Mouse (Mus musculus): ENCODE measurements around the gene Chd5. TPM values are rescaled to one million over a fixed set of nuclear protein-coding genes. Genes with fewer than 3 reads are reported as not detected.
A peak's percentile ranks its signal among the peaks of the same experiment; 100 is the strongest.

The Chd5 gene
- polyA plus RNA-seq, 1 experiment from 2014 or later = 0.07 TPM

- Histone ChIP-seq H3K36me3 (ENCODE audit: control insufficient read depth, insufficient read depth, low read length) (no peaks in the 10 kb centered on the region), H3K9ac (ENCODE audit: low read depth, low read length) (no peak overlapping the region), H3K4me1 (ENCODE audit: control insufficient read depth, insufficient read depth, low read length) (no peaks in the 10 kb centered on the region), H3K27ac (ENCODE audit: low read depth, low read length) (no peak overlapping the region), H3K4me2 (no peak overlapping the region), H3K27me3 (ENCODE audit: control insufficient read depth, insufficient read depth, low read length) (0 out of 2 replicates have a peak, but pooled peaks cover 3% of the 10 kb centered on the region), H3K9me3 (replicated peaks; ENCODE audit: control insufficient read depth, low read length) (no peaks in the 10 kb centered on the region), H3K4me3 (ENCODE audit: low read depth, low read length) (no peak overlapping the region)
- 34% methylated on average over 4 of the region's 4 CpGs for WGBS (ENCODE audit: insufficient replicate concordance)
- no peak for ATAC-seq (replicated peaks; ENCODE audit: insufficient number of reproducible peaks, low FRiP score, low TSS enrichment)
Observed at GRCm38 (mm10) chr4:152424341-152424740, 85.9 kb downstream of the Chd5 start.

- H3K9ac ChIP-seq (ENCODE audit: low read depth, low read length) = no peak overlapping the region
- H3K36me3 ChIP-seq (ENCODE audit: control insufficient read depth, insufficient read depth, low read length) = no peaks in the 10 kb centered on the region
- no peak overlapping the region for H3K27ac ChIP-seq (ENCODE audit: low read depth, low read length)
- H3K4me2 ChIP-seq = no peak overlapping the region
- ATAC-seq (replicated peaks; ENCODE audit: insufficient number of reproducible peaks, low FRiP score, low TSS enrichment) = no peak
- H3K9me3 ChIP-seq (replicated peaks; ENCODE audit: control insufficient read depth, low read length) = no peaks in the 10 kb centered on the region
- H3K4me3 ChIP-seq (ENCODE audit: low read depth, low read length) = no peak overlapping the region
- H3K4me1 ChIP-seq (ENCODE audit: control insufficient read depth, insufficient read depth, low read length) = no peaks in the 10 kb centered on the region
- WGBS (ENCODE audit: insufficient replicate concordance) = 56% methylated on average over 5 of the region's 5 CpGs
- H3K27me3 ChIP-seq (ENCODE audit: control insufficient read depth, insufficient read depth, low read length) = no peaks in the 10 kb centered on the region
Observed at GRCm38 (mm10) chr4:152424922-152425321, 86.5 kb downstream of the Chd5 start.

GRCm38 (mm10) chr4:152428259-152428658, 89.8 kb downstream of the Chd5 start:
- Histone ChIP-seq H3K27ac (ENCODE audit: low read depth, low read length) (no peak overlapping the region), H3K4me2 (no peak overlapping the region), H3K9me3 (replicated peaks; ENCODE audit: control insufficient read depth, low read length) (no peaks in the 10 kb centered on the region), H3K4me3 (ENCODE audit: low read depth, low read length) (no peak overlapping the region), H3K4me1 (ENCODE audit: control insufficient read depth, insufficient read depth, low read length) (no peaks in the 10 kb centered on the region), H3K36me3 (ENCODE audit: control insufficient read depth, insufficient read depth, low read length) (no peaks in the 10 kb centered on the region), H3K27me3 (ENCODE audit: control insufficient read depth, insufficient read depth, low read length) (no peaks in the 10 kb centered on the region; the same call in 1 of the 2 replicates), H3K9ac (ENCODE audit: low read depth, low read length) (no peak overlapping the region)
- no peak for ATAC-seq (replicated peaks; ENCODE audit: insufficient number of reproducible peaks, low FRiP score, low TSS enrichment)
- 49% methylated on average over 8 of the region's 8 CpGs for WGBS (ENCODE audit: insufficient replicate concordance)

GRCm38 (mm10) chr4:152432308-152432707, 93.9 kb downstream of the Chd5 start:
- Histone ChIP-seq H3K4me2 (no peak overlapping the region), H3K27ac (ENCODE audit: low read depth, low read length) (no peak overlapping the region), H3K4me3 (ENCODE audit: low read depth, low read length) (no peak overlapping the region), H3K9ac (ENCODE audit: low read depth, low read length) (no peak overlapping the region), H3K36me3 (ENCODE audit: control insufficient read depth, insufficient read depth, low read length) (no peaks in the 10 kb centered on the region), H3K9me3 (replicated peaks; ENCODE audit: control insufficient read depth, low read length) (no peaks in the 10 kb centered on the region), H3K27me3 (ENCODE audit: control insufficient read depth, insufficient read depth, low read length) (peaks cover 7% of the 10 kb centered on the region; the same call in 1 of the 2 replicates), H3K4me1 (ENCODE audit: control insufficient read depth, insufficient read depth, low read length) (no peaks in the 10 kb centered on the region)
- 48% methylated on average over 5 of the region's 5 CpGs for WGBS (ENCODE audit: insufficient replicate concordance)
- no peak for ATAC-seq (replicated peaks; ENCODE audit: insufficient number of reproducible peaks, low FRiP score, low TSS enrichment)

- Histone ChIP-seq H3K4me1 (ENCODE audit: control insufficient read depth, insufficient read depth, low read length) (no peaks in the 10 kb centered on the region), H3K4me3 (ENCODE audit: low read depth, low read length) (no peak overlapping the region), H3K36me3 (ENCODE audit: control insufficient read depth, insufficient read depth, low read length) (no peaks in the 10 kb centered on the region), H3K27ac (ENCODE audit: low read depth, low read length) (no peak overlapping the region), H3K27me3 (ENCODE audit: control insufficient read depth, insufficient read depth, low read length) (peaks cover 7% of the 10 kb centered on the region), H3K4me2 (peak overlapping the region; percentile 48), H3K9ac (ENCODE audit: low read depth, low read length) (no peak overlapping the region), H3K9me3 (replicated peaks; ENCODE audit: control insufficient read depth, low read length) (no peaks in the 10 kb centered on the region)
- 0 out of 2 replicates have a peak, but pooled peaks have one; percentile 47 for ATAC-seq (replicated peaks; ENCODE audit: insufficient number of reproducible peaks, low FRiP score, low TSS enrichment)
- 5% methylated on average over 9 of the region's 9 CpGs for WGBS (ENCODE audit: insufficient replicate concordance)
Observed at GRCm38 (mm10) chr4:152434836-152435235, 96.4 kb downstream of the Chd5 start.

GRCm38 (mm10) chr4:152435255-152435654, 96.8 kb downstream of the Chd5 start:
- 12% methylated on average over 10 of the region's 10 CpGs for WGBS (ENCODE audit: insufficient replicate concordance)

More at GRCm38 (mm10) chr4:152435255-152435654, 96.8 kb downstream of the Chd5 start:
- H3K4me3 ChIP-seq (ENCODE audit: low read depth, low read length) = no peak overlapping the region
- H3K27me3 ChIP-seq (ENCODE audit: control insufficient read depth, insufficient read depth, low read length) = peaks cover 7% of the 10 kb centered on the region
- H3K27ac ChIP-seq (ENCODE audit: low read depth, low read length) = no peak overlapping the region
- ATAC-seq (replicated peaks; ENCODE audit: insufficient number of reproducible peaks, low FRiP score, low TSS enrichment) = no peak
- H3K4me2 ChIP-seq = peak overlapping the region; percentile 48
- no peak overlapping the region for H3K9ac ChIP-seq (ENCODE audit: low read depth, low read length)
- H3K36me3 ChIP-seq (ENCODE audit: control insufficient read depth, insufficient read depth, low read length) = no peaks in the 10 kb centered on the region
- H3K4me1 ChIP-seq (ENCODE audit: control insufficient read depth, insufficient read depth, low read length) = no peaks in the 10 kb centered on the region
- H3K9me3 ChIP-seq (replicated peaks; ENCODE audit: control insufficient read depth, low read length) = no peaks in the 10 kb centered on the region

Other genes starting within 250 kb of the Chd5 start
- gene Tnfrsf25, start 222.7 kb upstream of the Chd5 start, polyA plus RNA-seq (2014; fragmentation: Nextera tagmentation; extraction: Ambion mirVana) = 0.27 and 0.58 TPM in 2 replicates
- 0.90 and 1.3 TPM in 2 replicates for gene Espn, start 186.3 kb upstream of the Chd5 start, polyA plus RNA-seq (2014; fragmentation: Nextera tagmentation; extraction: Ambion mirVana)
- gene Hes2, start 179.8 kb upstream of the Chd5 start, polyA plus RNA-seq (2014; fragmentation: Nextera tagmentation; extraction: Ambion mirVana) = 0.07 TPM in 1 of 2 replicates, not detected in the other
- 53.1 and 53.6 TPM in 2 replicates for gene Acot7, start 160.5 kb upstream of the Chd5 start, polyA plus RNA-seq (2014; fragmentation: Nextera tagmentation; extraction: Ambion mirVana)
- 7.8 and 9.0 TPM in 2 replicates for gene Gpr153, start 64.4 kb upstream of the Chd5 start, polyA plus RNA-seq (2014; fragmentation: Nextera tagmentation; extraction: Ambion mirVana)
- gene Hes3, start 47.0 kb upstream of the Chd5 start, polyA plus RNA-seq (2014; fragmentation: Nextera tagmentation; extraction: Ambion mirVana) = not detected in 2 replicates
- gene Icmt, start 41.4 kb upstream of the Chd5 start, polyA plus RNA-seq (2014; fragmentation: Nextera tagmentation; extraction: Ambion mirVana) = 15.9 and 22.6 TPM in 2 replicates
- 27.4 and 27.5 TPM in 2 replicates for gene Rnf207, start 19.7 kb upstream of the Chd5 start, polyA plus RNA-seq (2014; fragmentation: Nextera tagmentation; extraction: Ambion mirVana)
- gene Rpl22, start 12.9 kb upstream of the Chd5 start, polyA plus RNA-seq (2014; fragmentation: Nextera tagmentation; extraction: Ambion mirVana) = 285 and 300 TPM in 2 replicates
- gene Nphp4, start 138.1 kb downstream of the Chd5 start, polyA plus RNA-seq (2014; fragmentation: Nextera tagmentation; extraction: Ambion mirVana) = 1.7 and 1.9 TPM in 2 replicates
- gene Kcnab2, start 139.2 kb downstream of the Chd5 start, polyA plus RNA-seq (2014; fragmentation: Nextera tagmentation; extraction: Ambion mirVana) = 2.2 and 3.5 TPM in 2 replicates

Data from heart, embryonic 11.5 days (tissue).